Mouse (Mus musculus) MEL (cell line): ENCODE measurements at regions not wholly inside any gene's neighbourhood (a gene's known extent, or its start where the extent isn't known, plus 50 kb on each side); places are given as distances from the start of the nearest gene placed in this dataset.

Source experiments
- DNase-seq: peaks from one replicate; pipeline ENCODE4 v3.0.0; 2011; ENCODE audit warnings: low read depth, low spot score
- H3K27ac ChIP-seq: 2 replicates; pipeline ENCODE4 v1.5.1; 2012; ENCODE audit warnings: low read depth, mild to moderate bottlenecking, control low read depth, low read length, moderate library complexity; ENCODE audit not compliant: control insufficient read depth
- H3K27me3 ChIP-seq, 2 experiments: fragments of 150-350 bp in 1 of 2; sonication (generic) in 1 of 2; 2 replicates each; pipeline ENCODE4 v1.6.1; 2012; ENCODE audit warnings: low read length in 2 of 2, mild to moderate bottlenecking in 2 of 2, improper control_type of control experiment in 1 of 2, moderate library complexity in 1 of 2; ENCODE audit not compliant: insufficient read depth in 2 of 2, control insufficient read depth in 1 of 2
- H3K36me3 ChIP-seq, 2 experiments: 2 replicates each; pipeline ENCODE4 v1.6.1; 2012 to 2014; ENCODE audit warnings: low read length in 2 of 2, improper control_type of control experiment in 1 of 2, inconsistent platforms in 1 of 2, mild to moderate bottlenecking in 1 of 2; ENCODE audit not compliant: insufficient read depth in 2 of 2, control insufficient read depth in 1 of 2
- H3K4me1 ChIP-seq, 2 experiments: fragments of 150-350 bp in 1 of 2; sonication (generic) in 1 of 2; 2 replicates each; pipeline ENCODE4 v1.6.1; 2012; ENCODE audit warnings: low read length in 2 of 2, improper control_type of control experiment in 1 of 2, mild to moderate bottlenecking in 1 of 2; ENCODE audit not compliant: insufficient read depth in 2 of 2, control insufficient read depth in 1 of 2
- H3K4me3 ChIP-seq, 2 experiments: fragments of 150-350 bp in 1 of 2; sonication (generic) in 1 of 2; 2 replicates each; pipeline ENCODE4 v1.5.1; 2012; ENCODE audit warnings: low read depth in 2 of 2, low read length in 2 of 2, mild to moderate bottlenecking in 2 of 2, moderate library complexity in 2 of 2, control low read depth in 1 of 2, improper control_type of control experiment in 1 of 2; ENCODE audit not compliant: control insufficient read depth in 1 of 2, insufficient read depth in 1 of 2
- H3K79me2 ChIP-seq: 2 replicates; pipeline ENCODE4 v1.6.1; 2012; ENCODE audit warnings: mild to moderate bottlenecking, low read length, moderate library complexity; ENCODE audit not compliant: control insufficient read depth, poor library complexity, insufficient read depth
- H3K9ac ChIP-seq: 2 replicates; pipeline ENCODE4 v1.6.1; 2012; ENCODE audit warnings: low read depth, mild to moderate bottlenecking, control low read depth, low read length, moderate library complexity; ENCODE audit not compliant: control insufficient read depth, poor library complexity, severe bottlenecking
- H3K9me3 ChIP-seq: fragments of 150-350 bp; sonication (generic); replicated peaks from 2 replicates; pipeline ENCODE4 v1.6.1; 2012; ENCODE audit warnings: mild to moderate bottlenecking, low read length, improper control_type of control experiment, moderate library complexity; ENCODE audit not compliant: insufficient read depth
- BHLHE40 ChIP-seq: IDR thresholded peaks from 2 replicates; pipeline ENCODE4 v1.6.1; 2012; ENCODE audit warnings: low read depth, mild to moderate bottlenecking, inconsistent platforms, low read length, improper control_type of control experiment, borderline replicate concordance
- CHD2 ChIP-seq: IDR thresholded peaks from 2 replicates; pipeline ENCODE4 v1.6.1; 2011; ENCODE audit warnings: low read length, improper control_type of control experiment
- E2F4 ChIP-seq: IDR thresholded peaks from 2 replicates; pipeline ENCODE4 v1.6.1; 2011; ENCODE audit warnings: low read depth, low read length, improper control_type of control experiment, borderline replicate concordance
- ELF1 ChIP-seq: IDR thresholded peaks from 2 replicates; pipeline ENCODE4 v1.6.1; 2014; ENCODE audit warnings: low read depth, mild to moderate bottlenecking, inconsistent platforms, low read length, improper control_type of control experiment, moderate library complexity
- ETS1 ChIP-seq: IDR thresholded peaks from 2 replicates; pipeline ENCODE4 v1.6.1; 2012; ENCODE audit warnings: low read depth, mild to moderate bottlenecking, inconsistent platforms, low read length, improper control_type of control experiment, moderate library complexity
- GABPA ChIP-seq: IDR thresholded peaks from 2 replicates; pipeline ENCODE4 v1.6.1; 2012; ENCODE audit warnings: low read depth, mild to moderate bottlenecking, inconsistent platforms, low read length, improper control_type of control experiment, moderate library complexity
- GATA1 ChIP-seq: IDR thresholded peaks from 2 replicates; pipeline ENCODE4 v1.6.1; 2011; ENCODE audit warnings: low read depth, low read length, improper control_type of control experiment
- KAT2A ChIP-seq: conservative IDR thresholded peaks from 2 replicates; pipeline ENCODE4 v1.6.1; 2012; ENCODE audit warnings: low read depth, low read length, improper control_type of control experiment, inconsistent platforms
- MAX ChIP-seq: IDR thresholded peaks from 2 replicates; pipeline ENCODE4 v1.6.1; 2011; ENCODE audit warnings: low read length, improper control_type of control experiment
- MAZ ChIP-seq: IDR thresholded peaks from 2 replicates; pipeline ENCODE4 v1.6.1; 2012; ENCODE audit warnings: low read depth, mild to moderate bottlenecking, inconsistent platforms, low read length, improper control_type of control experiment
- MXI1 ChIP-seq: IDR thresholded peaks from 2 replicates; pipeline ENCODE4 v1.6.1; 2011; ENCODE audit warnings: mild to moderate bottlenecking, low read depth, low read length, improper control_type of control experiment
- MYB ChIP-seq: IDR thresholded peaks from 2 replicates; pipeline ENCODE4 v1.6.1; 2011; ENCODE audit warnings: mild to moderate bottlenecking, low read depth, low read length, improper control_type of control experiment
- MYC ChIP-seq: IDR thresholded peaks from 2 replicates; pipeline ENCODE4 v1.6.1; 2011; ENCODE audit warnings: low read depth, mild to moderate bottlenecking, low read length, improper control_type of control experiment, moderate library complexity
- NRF1 ChIP-seq: IDR thresholded peaks from 2 replicates; pipeline ENCODE4 v1.6.1; 2014; ENCODE audit warnings: low read depth, mild to moderate bottlenecking, inconsistent platforms, low read length, improper control_type of control experiment, moderate library complexity; ENCODE audit not compliant: poor library complexity, insufficient read depth, severe bottlenecking
- POLR2A ChIP-seq, 2 experiments: IDR thresholded peaks; 2 replicates each; pipeline ENCODE4 v1.6.1; 2011 to 2012; ENCODE audit warnings: low read length in 2 of 2, mild to moderate bottlenecking in 2 of 2, control low read depth in 1 of 2, improper control_type of control experiment in 1 of 2, low read depth in 1 of 2, moderate library complexity in 1 of 2; ENCODE audit not compliant: control insufficient read depth in 1 of 2, insufficient read depth in 1 of 2, poor library complexity in 1 of 2
- POLR2AphosphoS5 ChIP-seq: IDR thresholded peaks from 2 replicates; pipeline ENCODE4 v1.6.1; 2012; ENCODE audit warnings: low read depth, borderline replicate concordance, mild to moderate bottlenecking, inconsistent platforms, low read length, moderate library complexity, mixed read lengths
- RAD21 ChIP-seq: IDR thresholded peaks from 2 replicates; pipeline ENCODE4 v1.6.1; 2011; ENCODE audit warnings: mild to moderate bottlenecking, low read depth, low read length, improper control_type of control experiment
- SIN3A ChIP-seq: IDR thresholded peaks from 2 replicates; pipeline ENCODE4 v1.6.1; 2012; ENCODE audit warnings: low read length, improper control_type of control experiment, inconsistent platforms
- SMC3 ChIP-seq: IDR thresholded peaks from 2 replicates; pipeline ENCODE4 v1.6.1; 2011; ENCODE audit warnings: low read depth, low read length, improper control_type of control experiment
- TBP ChIP-seq: IDR thresholded peaks from 2 replicates; pipeline ENCODE4 v1.8.0; 2011; ENCODE audit warnings: low read depth, low read length, improper control_type of control experiment
- TCF12 ChIP-seq: IDR thresholded peaks from 2 replicates; pipeline ENCODE4 v1.6.1; 2014; ENCODE audit warnings: low read depth, mild to moderate bottlenecking, inconsistent platforms, low read length, improper control_type of control experiment, moderate library complexity
- UBTF ChIP-seq: IDR thresholded peaks from 2 replicates; pipeline ENCODE4 v1.6.1; 2012; ENCODE audit warnings: low read depth, mild to moderate bottlenecking, inconsistent platforms, low read length, improper control_type of control experiment, moderate library complexity, borderline replicate concordance; ENCODE audit not compliant: insufficient read depth
- USF1 ChIP-seq: IDR thresholded peaks from 2 replicates; pipeline ENCODE4 v1.6.1; 2014; ENCODE audit warnings: low read depth, mild to moderate bottlenecking, inconsistent platforms, low read length, improper control_type of control experiment, moderate library complexity
- USF2 ChIP-seq, 2 experiments: IDR thresholded peaks; 2 replicates each; pipeline ENCODE4 v1.6.1; 2011 to 2012; ENCODE audit warnings: improper control_type of control experiment in 2 of 2, low read length in 2 of 2, borderline replicate concordance in 1 of 2, inconsistent platforms in 1 of 2, low read depth in 1 of 2, mild to moderate bottlenecking in 1 of 2; ENCODE audit not compliant: insufficient read depth in 1 of 2
- ZMIZ1 ChIP-seq: IDR thresholded peaks from 2 replicates; pipeline ENCODE4 v1.6.1; 2012; ENCODE audit warnings: low read depth, mild to moderate bottlenecking, inconsistent platforms, low read length, improper control_type of control experiment, moderate library complexity

GRCm38 (mm10) chr11:26773122-26773796, 179.5 kb upstream of the Vrk2 start:
- Histone ChIP-seq H3K9me3 (no peaks in the 10 kb centered on the region), H3K4me1 (no peaks in the 10 kb centered on the region), H3K79me2 (no peaks in the 10 kb centered on the region), H3K27ac (no peak overlapping the region), H3K27me3 (no peaks in the 10 kb centered on the region; a peak in 1 of 4 replicates), H3K4me3 (no peak overlapping the region), H3K9ac (no peak overlapping the region), H3K36me3 (no peaks in the 10 kb centered on the region)
- DNase-seq = no peak
- TF ChIP-seq BHLHE40 (no peak), ZMIZ1 (no peak), ELF1 (no peak), MAZ (no peak)

GRCm38 (mm10) chr11:26755576-26755975, 161.8 kb upstream of the Vrk2 start:
- Histone ChIP-seq H3K4me3 (no peak overlapping the region), H3K36me3 (no peaks in the 10 kb centered on the region), H3K9ac (no peak overlapping the region), H3K27ac (no peak overlapping the region), H3K79me2 (no peaks in the 10 kb centered on the region), H3K27me3 (peaks cover 1 to 2% of the 10 kb centered on the region in 2 experiments; a peak in 3 of 4 replicates), H3K9me3 (no peaks in the 10 kb centered on the region), H3K4me1 (no peaks in the 10 kb centered on the region)
- DNase-seq = no peak
- TF ChIP-seq TCF12 = no peak
- no peak for TF ChIP-seq RAD21
- no peak for TF ChIP-seq GATA1
- TF ChIP-seq GABPA = no peak
- no peak for TF ChIP-seq TBP
- no peak for TF ChIP-seq POLR2A (IDR thresholded peaks at IDR 0.05; ENCODE audit: control insufficient read depth in 1 of 2, insufficient read depth in 1 of 2, low read depth in 1 of 2, low read length in 2 of 2, poor library complexity in 1 of 2)
- TF ChIP-seq CHD2 = no peak

GRCm38 (mm10) chr11:26753616-26754015, 159.8 kb upstream of the Vrk2 start:
- Histone ChIP-seq H3K4me1 (no peaks in the 10 kb centered on the region), H3K9me3 (no peaks in the 10 kb centered on the region), H3K27ac (no peak overlapping the region), H3K79me2 (no peaks in the 10 kb centered on the region), H3K27me3 (no peaks in the 10 kb centered on the region; a peak in 1 of 4 replicates), H3K36me3 (no peaks in the 10 kb centered on the region), H3K9ac (no peak overlapping the region), H3K4me3 (no peak overlapping the region)
- DNase-seq = no peak
- TF ChIP-seq NRF1 (no peak), USF1 (no peak), SMC3 (no peak), MAX (no peak), E2F4 (no peak), BHLHE40 (no peak), MYB (no peak), GABPA (no peak), MYC (no peak), POLR2AphosphoS5 (no peak), KAT2A (no peak), USF2 (IDR thresholded peaks at IDR 0.05; ENCODE audit: borderline replicate concordance in 1 of 2, insufficient read depth in 1 of 2, low read depth in 1 of 2, low read length in 2 of 2) (no peak), POLR2A (IDR thresholded peaks at IDR 0.05; ENCODE audit: control insufficient read depth in 1 of 2, insufficient read depth in 1 of 2, low read depth in 1 of 2, low read length in 2 of 2, poor library complexity in 1 of 2) (no peak), ELF1 (no peak), MXI1 (no peak), ETS1 (no peak), SIN3A (no peak), MAZ (no peak), UBTF (no peak)
